Mouse (Mus musculus) erythroblast, embryonic 14.5 days (primary cell): ENCODE measurements around the gene Ergic1. TPM values are rescaled to one million over a fixed set of nuclear protein-coding genes. Genes with fewer than 3 reads are reported as not detected.

Experiments
- H3K27me3 ChIP-seq: 2 replicates; pipeline ENCODE4 v1.6.1; 2012; ENCODE audit warnings: inconsistent platforms; ENCODE audit not compliant: control insufficient read depth
- H3K36me3 ChIP-seq: 2 replicates; pipeline ENCODE4 v1.6.1; 2012; ENCODE audit warnings: mild to moderate bottlenecking, inconsistent platforms; ENCODE audit not compliant: control insufficient read depth
- H3K4me1 ChIP-seq: 2 replicates; pipeline ENCODE4 v1.6.1; 2012; ENCODE audit warnings: inconsistent platforms; ENCODE audit not compliant: control insufficient read depth
- H3K4me3 ChIP-seq: replicated peaks from 2 replicates; pipeline ENCODE3; 2012; ENCODE audit warnings: moderate library complexity, mild to moderate bottlenecking, inconsistent platforms
- H3K9me3 ChIP-seq: 2 replicates; pipeline ENCODE4 v1.6.1; 2012; ENCODE audit warnings: low read length, inconsistent platforms, mixed read lengths; ENCODE audit not compliant: control insufficient read depth
- GATA1 ChIP-seq: IDR thresholded peaks from 2 replicates; pipeline ENCODE4 v1.6.1; 2012; ENCODE audit warnings: low read length, inconsistent platforms, mixed read lengths
- TAL1 ChIP-seq: IDR thresholded peaks from 3 replicates; pipeline ENCODE4 v1.6.1; 2012; ENCODE audit warnings: low read length, inconsistent platforms, mixed read lengths
- polyA plus RNA-seq: library from polyadenylated mRNA; stranded (reverse); fragments of >175 nt; gene quantifications from 2 replicates; pipeline ENCODE4 v1.2.3, GENCODE M21; 2012

The Ergic1 gene
- polyA plus RNA-seq, 1 experiment = 0.23 TPM

- H3K36me3 ChIP-seq = peaks cover 14% of the 10 kb centered on the region; the same call in 1 of the 2 replicates
These were observed 16.9 kb downstream of the Ergic1 start for GRCm38 (mm10) chr17:26578162-26578561.

GRCm38 (mm10) chr17:26578771-26579170 is 17.5 kb downstream of the Ergic1 start:
- H3K9me3 ChIP-seq = no peaks in the 10 kb centered on the region
- H3K4me3 ChIP-seq = no peak overlapping the region
- H3K27me3 ChIP-seq = no peaks in the 10 kb centered on the region
- peaks cover 30% of the 10 kb centered on the region for H3K4me1 ChIP-seq
- TF ChIP-seq GATA1 = no peak
- TF ChIP-seq TAL1 = no peak
- H3K36me3 ChIP-seq = peaks cover 14% of the 10 kb centered on the region; the same call in 1 of the 2 replicates

More at GRCm38 (mm10) chr17:26578162-26578561, 16.9 kb downstream of the Ergic1 start:
- Histone ChIP-seq H3K4me1 (peaks cover 28% of the 10 kb centered on the region), H3K4me3 (no peak overlapping the region), H3K27me3 (no peaks in the 10 kb centered on the region), H3K9me3 (no peaks in the 10 kb centered on the region)
- TF ChIP-seq GATA1 (no peak), TAL1 (no peak)

DNA sequence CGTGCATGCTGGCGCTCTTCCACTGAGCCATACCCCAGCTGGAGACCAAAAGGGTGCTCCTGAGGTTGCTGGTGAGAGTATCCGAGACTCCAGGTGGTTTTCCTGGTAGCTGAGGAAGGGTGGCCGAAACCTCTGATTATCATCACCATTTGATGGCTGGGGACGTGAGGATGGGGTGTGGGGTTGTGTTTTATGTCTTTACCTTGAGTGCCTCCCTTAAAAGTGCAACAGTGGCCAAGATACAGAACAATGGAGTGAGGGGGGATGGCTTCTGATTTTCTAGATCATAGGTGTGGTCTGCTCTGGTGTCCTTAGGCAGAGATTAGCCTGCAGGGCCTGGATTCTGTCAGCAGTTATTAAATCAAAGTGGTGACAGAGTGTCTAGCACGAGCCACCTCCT is 18.1 kb downstream of the Ergic1 start:
- H3K27me3 ChIP-seq = no peaks in the 10 kb centered on the region
- H3K36me3 ChIP-seq = peaks cover 14% of the 10 kb centered on the region; the same call in 1 of the 2 replicates
- no peaks in the 10 kb centered on the region for H3K9me3 ChIP-seq
- no peak for TF ChIP-seq GATA1
- TF ChIP-seq TAL1 = no peak
- H3K4me1 ChIP-seq = peaks cover 28% of the 10 kb centered on the region
- no peak overlapping the region for H3K4me3 ChIP-seq

- H3K36me3 ChIP-seq = peaks cover 9% of the 10 kb centered on the region; the same call in 1 of the 2 replicates
- peaks cover 14% of the 10 kb centered on the region for H3K4me1 ChIP-seq
- H3K4me3 ChIP-seq = no peak overlapping the region
- no peaks in the 10 kb centered on the region for H3K9me3 ChIP-seq
- TF ChIP-seq TAL1 (no peak), GATA1 (no peak)
- H3K27me3 ChIP-seq = no peaks in the 10 kb centered on the region
These were observed 19.6 kb downstream of the Ergic1 start for GRCm38 (mm10) chr17:26580873-26581401.

- no peaks in the 10 kb centered on the region for H3K9me3 ChIP-seq
- peaks cover 2% of the 10 kb centered on the region; the same call in 1 of the 2 replicates for H3K4me1 ChIP-seq
- TF ChIP-seq TAL1 = no peak
- TF ChIP-seq GATA1 = no peak
- no peak overlapping the region for H3K4me3 ChIP-seq
- peaks cover 6% of the 10 kb centered on the region; the same call in 1 of the 2 replicates for H3K36me3 ChIP-seq
- no peaks in the 10 kb centered on the region for H3K27me3 ChIP-seq
These were observed 21.0 kb downstream of the Ergic1 start for GRCm38 (mm10) chr17:26582297-26582696.

DNA sequence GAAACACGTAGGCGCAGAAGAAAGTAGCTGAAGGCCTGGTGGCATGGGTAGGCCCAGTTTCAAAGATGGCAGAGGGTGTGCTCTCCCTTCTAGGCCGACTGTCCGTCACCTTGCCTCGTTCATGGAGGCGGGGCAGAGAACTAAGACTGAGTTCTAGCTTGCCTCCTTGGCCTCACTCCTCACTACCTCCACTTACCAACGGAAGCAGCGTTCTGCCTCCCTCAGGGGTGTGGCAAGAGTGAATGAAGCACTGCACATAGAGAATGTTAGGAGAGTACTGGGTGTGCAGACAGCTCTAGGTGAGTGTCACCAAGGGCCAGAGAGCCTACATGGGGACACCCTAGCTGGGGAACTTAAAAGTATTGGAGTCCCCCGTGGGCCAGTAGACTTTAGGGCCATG is 21.8 kb downstream of the Ergic1 start:
- TF ChIP-seq TAL1 = no peak
- TF ChIP-seq GATA1 = no peak
- Histone ChIP-seq H3K4me3 (no peak overlapping the region), H3K4me1 (peaks cover 2% of the 10 kb centered on the region; the same call in 1 of the 2 replicates), H3K27me3 (no peaks in the 10 kb centered on the region), H3K9me3 (no peaks in the 10 kb centered on the region), H3K36me3 (peaks cover 6% of the 10 kb centered on the region; the same call in 1 of the 2 replicates)

DNA sequence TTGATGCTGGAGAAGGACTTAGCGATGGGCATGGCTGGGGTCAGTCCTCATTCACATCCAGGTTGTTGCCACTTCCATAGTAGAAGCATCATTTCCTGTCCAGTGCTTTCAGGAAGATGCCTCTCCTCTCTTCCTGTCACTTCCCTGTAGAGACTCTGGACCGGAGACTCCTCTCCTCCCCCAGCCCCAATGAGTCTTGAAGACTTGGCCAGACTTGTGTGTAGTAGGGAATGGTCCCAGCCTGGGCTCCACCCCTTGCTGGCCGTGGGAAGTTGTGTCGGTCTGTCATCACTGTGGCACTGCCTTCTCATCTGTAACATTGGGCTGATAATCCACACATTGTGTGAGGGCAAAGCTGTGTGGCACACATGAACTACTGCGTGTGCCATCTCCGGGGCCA is 22.3 kb downstream of the Ergic1 start:
- Histone ChIP-seq H3K4me1 (peaks cover 2% of the 10 kb centered on the region; the same call in 1 of the 2 replicates), H3K27me3 (no peaks in the 10 kb centered on the region), H3K4me3 (no peak overlapping the region), H3K9me3 (no peaks in the 10 kb centered on the region), H3K36me3 (peaks cover 6% of the 10 kb centered on the region; the same call in 1 of the 2 replicates)
- no peak for TF ChIP-seq TAL1
- TF ChIP-seq GATA1 = no peak

GRCm38 (mm10) chr17:26584063-26584462 is 22.8 kb downstream of the Ergic1 start:
- peaks cover 6% of the 10 kb centered on the region; the same call in 1 of the 2 replicates for H3K36me3 ChIP-seq
- peaks cover 2% of the 10 kb centered on the region; the same call in 1 of the 2 replicates for H3K4me1 ChIP-seq
- TF ChIP-seq TAL1 (no peak), GATA1 (no peak)
- H3K27me3 ChIP-seq = no peaks in the 10 kb centered on the region
- no peak overlapping the region for H3K4me3 ChIP-seq
- no peaks in the 10 kb centered on the region for H3K9me3 ChIP-seq

DNA sequence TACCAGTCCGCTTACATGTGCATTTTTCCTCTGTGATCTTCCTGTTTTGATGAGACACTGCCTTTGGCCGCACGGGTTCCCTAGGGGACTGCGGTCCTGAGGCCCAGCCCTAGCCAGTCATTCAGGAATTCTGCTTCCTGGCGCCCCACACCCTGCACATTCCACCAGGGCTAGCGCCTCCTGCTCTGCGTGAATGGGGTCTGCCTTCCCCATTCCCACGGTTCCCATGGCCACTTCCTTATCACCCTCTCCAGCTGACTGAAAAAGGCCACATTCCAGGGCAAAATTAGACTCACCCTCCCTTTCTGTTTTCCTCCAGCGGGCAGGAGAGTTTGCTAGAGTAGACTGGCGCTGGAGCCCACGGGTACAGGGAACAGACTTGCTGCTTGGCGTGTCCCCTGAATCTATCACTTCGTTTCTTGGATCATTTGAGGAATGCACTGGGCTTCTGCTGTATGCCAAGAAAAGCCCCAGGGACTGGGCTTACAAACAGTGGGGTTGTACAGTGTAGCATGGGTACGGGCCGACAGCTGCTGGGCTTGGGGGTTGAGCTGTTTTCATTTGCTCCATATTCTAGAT is 23.4 kb downstream of the Ergic1 start:
- no peaks in the 10 kb centered on the region for H3K9me3 ChIP-seq
- no peaks in the 10 kb centered on the region for H3K27me3 ChIP-seq
- H3K4me3 ChIP-seq = no peak overlapping the region
- TF ChIP-seq GATA1 (no peak), TAL1 (no peak)
- peaks cover 6% of the 10 kb centered on the region; the same call in 1 of the 2 replicates for H3K36me3 ChIP-seq
- H3K4me1 ChIP-seq = peaks cover 2% of the 10 kb centered on the region; the same call in 1 of the 2 replicates
